Mouse (Mus musculus): ENCODE measurements around the gene Scml4.

The Scml4 gene

DNA sequence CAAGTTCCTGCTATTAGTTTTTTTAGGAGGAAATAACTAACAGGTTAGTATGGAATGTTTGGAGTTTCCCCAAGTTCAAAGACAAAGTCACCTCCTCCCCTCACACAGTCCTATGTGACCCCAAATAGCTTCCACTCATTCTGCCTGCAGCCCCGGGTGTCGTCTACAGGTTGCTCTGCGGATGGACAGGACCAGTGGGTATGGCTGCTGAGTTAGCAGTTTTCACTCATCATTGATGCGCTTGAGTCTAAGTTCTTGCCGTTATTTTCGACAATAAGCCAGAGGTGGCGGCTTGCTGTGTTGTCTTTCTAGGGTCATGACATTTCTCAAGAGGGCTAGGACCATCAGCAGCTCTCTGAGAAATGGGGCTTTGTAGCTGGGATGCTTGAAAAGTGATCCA lies 1.3 kb downstream of the Scml4 start:
- DNase-seq (ENCODE audit: low spot score in 2 of 2), result peak; percentile 19 to 38

DNA sequence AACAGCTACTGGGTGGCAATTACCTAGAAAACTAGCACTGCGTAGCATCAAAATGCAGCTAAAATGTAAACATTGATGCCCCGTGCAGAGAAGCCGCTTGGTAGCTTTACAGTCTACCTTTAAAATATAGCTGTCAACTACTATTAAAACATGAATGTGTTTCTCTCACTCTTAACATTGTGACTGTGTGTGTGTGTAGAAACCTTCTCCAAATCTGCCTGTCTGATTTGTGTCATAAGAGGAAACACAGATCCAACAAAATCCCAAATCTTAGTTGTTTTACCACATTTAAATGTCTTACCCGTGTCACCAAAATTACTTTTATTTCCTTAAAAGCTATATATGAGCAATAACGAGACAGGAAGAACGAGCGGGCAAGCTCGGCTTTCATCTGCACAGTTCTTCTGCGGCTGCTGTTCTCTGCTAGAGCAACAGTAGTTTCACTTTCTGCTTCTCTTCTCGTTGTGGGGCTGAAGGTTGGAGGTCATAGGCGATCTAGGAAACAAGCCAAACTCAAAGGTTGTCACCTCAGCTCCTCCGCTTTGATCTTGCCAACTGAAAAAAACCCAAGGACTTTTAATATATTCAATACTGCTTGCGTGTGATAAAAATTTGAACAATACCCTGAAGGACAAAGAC lies 2.1 kb downstream of the Scml4 start:
- DNase-seq (ENCODE audit: low spot score in 2 of 2), result peak; percentile 79 to 80

DNA sequence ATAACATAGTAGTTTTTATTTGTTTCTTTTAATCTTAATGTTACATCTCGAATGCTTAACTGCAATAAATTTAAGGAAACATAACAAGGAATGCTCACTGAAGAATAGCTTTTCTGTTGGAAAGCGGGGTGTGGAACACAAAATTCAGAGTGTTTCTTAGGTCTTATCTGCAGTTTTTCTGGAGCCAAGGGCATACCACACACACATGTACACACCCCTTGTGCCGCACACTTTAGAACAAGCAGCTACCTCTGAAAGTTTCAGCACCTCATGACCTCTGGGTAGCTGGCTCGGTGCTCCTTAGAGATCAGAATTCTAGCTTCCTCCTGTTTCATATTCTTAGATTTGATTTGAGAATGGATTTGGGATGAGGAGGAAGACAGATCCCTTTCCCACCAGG lies 2.6 kb downstream of the Scml4 start:
- DNase-seq (ENCODE audit: low spot score in 2 of 2), result no peak

DNA sequence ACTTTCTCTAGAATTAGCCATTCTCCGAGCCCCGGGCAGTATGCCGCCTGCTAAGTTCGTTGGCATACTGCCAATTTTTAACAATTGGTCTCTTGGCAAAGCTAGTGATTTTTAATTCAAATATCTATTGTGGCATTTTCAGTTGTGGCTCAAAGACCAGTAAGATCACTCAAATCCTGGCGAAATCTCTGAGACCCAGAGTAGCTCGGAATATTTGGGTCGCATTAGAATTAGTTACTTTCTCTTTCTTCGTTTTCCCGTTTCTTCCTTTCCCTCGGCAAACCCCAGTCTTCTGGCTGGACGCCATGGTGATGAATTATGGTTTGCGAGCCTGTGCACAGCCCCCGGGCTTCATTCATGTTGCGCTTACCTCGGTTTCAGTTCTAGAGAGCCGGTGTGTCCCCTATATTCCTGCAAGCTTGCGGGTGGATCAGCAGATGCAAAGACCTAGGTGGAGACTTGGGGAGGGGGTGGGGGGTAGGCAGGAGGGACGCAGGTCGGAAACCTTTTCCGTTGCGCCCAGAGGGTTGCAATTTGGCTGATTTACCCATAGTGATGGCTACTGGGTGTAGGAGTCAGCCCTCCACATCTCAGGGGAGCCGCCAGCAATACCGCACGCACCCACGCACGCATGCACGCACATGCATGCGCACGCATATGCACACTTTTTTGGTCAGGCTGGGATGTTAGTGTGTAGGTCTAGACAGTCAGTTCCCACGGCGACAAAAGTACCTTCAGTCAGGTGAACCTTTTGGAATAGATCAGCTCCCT lies 3.6 kb downstream of the Scml4 start:
- DNase-seq (ENCODE audit: low spot score in 2 of 2), result no peak

DNA sequence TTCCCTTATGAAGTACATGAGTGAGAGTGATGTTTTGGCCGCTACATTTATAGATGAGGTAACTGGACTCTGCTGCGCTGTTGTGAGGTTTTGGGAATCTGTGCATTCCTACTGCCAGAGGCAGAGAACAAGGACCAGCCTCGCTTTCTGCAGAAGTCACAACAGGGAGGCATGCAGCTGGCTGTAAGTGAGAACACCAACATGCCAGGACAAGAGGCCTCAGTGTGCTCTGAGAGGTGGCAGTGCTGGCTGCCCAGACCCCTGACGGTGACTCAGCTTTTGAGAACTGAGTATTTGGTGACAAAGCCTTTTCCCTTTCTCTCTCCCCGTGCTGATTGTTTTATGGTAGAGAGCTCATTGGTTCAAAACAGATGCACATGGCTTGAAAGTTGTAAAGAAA lies 4.5 kb downstream of the Scml4 start:
- DNase-seq (ENCODE audit: low spot score in 2 of 2), result no peak

DNA sequence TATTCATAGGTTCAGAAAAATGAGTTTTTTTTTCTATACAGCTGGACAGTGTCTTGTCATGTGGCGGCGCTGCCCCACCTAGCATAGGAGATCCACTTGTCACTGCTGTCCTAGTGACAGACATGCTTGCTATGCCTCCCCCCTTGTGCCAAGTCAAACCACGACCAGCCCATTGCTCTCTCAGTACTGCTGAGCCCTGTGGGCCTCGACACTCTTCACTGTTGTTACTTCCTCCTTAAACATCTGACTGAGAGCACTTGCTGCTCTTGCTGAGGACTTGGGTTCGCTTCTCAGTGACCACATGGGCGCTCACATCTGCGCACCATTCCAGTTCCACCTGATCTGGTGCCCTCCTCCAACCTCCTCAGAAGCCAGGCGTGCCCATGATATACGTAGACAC lies 8.2 kb downstream of the Scml4 start:
- DNase-seq (ENCODE audit: low spot score in 2 of 2), result peak; percentile 30 to 38

DNA sequence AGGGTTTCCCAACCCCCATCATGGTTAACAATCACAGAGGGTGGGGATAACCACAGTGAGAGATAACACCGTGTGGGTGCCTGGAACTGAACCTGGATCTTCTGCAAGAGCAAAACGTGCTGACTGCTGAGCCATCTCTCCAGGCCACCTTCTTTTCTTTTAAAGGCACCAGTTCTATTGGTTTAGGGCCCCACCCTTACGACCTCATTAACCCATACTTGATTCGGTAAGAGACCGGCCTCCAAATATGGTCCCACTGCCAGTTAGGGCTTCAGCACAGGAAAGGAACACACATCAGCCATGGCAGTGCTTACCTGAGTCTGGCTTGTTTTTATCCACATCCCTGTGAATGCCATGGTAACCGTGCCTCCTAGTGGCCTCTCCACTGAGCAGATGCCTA lies 9.3 kb downstream of the Scml4 start:
- DNase-seq (ENCODE audit: low spot score in 2 of 2), result no peak

DNA sequence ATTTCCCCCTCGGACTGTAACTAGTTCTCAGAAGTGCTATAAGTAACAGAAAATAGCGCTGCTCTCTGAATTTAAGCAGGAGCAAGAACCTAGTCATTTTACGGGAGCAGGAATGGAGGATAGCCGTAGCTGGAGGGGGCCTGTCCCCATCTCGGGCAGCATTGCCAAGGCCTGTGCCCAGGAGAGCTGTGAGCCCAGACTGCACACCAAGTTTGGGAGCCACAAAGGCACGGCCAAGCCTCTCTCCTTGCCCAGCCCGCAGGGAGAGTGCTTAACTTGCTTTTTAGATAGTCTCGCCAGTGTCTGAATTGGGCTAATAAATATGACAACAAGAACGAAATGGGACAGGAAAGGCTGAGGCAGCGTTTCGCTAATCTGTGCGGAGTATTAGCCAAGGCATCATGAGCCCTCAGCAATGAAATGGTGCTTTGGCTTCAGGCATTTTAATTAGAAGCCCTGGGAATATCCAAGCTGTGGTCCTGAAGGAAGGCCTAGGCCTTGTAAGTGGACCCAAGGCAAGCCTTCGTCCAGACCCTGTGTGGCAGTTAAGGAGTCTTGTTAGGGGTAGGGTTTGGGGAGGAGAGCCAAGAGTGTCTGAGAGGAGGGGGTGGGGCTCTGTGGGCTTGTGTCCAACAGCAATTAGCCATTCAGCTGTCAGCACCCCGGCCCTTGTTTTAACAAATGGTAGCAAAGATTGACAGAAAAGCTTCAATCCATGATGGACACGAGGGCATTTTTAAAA lies 12.3 kb downstream of the Scml4 start:
- no peak for DNase-seq (ENCODE audit: low spot score in 2 of 2)

DNA sequence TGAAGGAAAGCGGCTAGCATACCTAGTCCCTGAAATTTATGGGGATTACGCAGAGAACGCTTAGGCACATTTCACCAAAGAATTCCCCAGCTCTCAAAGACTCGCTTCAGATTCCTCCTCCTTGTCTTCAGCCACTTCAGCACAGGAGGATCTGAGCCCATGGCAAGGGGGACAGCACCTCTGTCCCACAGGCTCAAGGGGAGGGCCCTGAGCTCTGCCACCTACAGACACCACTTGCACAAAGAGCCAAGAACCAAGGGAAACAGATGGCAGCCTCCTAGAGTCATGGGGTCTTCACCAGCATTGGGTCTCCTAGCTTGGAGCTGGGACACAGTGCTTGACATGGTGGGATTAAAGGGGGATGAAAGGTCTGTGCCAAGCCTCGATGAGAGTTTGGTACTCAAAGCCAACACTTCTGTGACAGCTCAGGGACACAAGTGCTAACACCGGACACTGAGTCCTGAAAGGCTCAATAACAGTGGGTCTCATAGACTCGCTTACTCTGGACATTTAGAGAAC lies 13.0 kb downstream of the Scml4 start:
- DNase-seq (ENCODE audit: low spot score in 2 of 2), result no peak

DNA sequence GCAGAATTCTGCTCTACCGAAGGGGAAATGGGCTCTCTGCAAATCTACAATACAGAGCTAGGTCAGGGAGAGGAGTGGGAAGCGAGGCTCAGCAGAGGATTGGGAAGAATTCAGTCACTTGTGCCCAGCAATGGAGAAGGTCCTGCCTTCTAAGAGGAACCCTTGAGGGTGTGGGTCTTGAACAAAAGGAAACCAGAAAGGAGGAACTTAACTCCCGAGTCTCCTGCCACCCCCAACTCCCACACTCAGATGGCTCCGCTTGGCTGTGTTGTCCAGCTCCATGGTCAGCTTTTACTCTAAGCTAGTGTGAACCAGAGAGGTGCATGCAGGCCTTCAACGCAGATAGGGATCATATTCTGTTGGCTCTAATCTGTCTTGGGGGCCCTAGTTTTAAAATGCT lies 16.0 kb downstream of the Scml4 start:
- DNase-seq (ENCODE audit: low spot score in 2 of 2), result no peak

DNA sequence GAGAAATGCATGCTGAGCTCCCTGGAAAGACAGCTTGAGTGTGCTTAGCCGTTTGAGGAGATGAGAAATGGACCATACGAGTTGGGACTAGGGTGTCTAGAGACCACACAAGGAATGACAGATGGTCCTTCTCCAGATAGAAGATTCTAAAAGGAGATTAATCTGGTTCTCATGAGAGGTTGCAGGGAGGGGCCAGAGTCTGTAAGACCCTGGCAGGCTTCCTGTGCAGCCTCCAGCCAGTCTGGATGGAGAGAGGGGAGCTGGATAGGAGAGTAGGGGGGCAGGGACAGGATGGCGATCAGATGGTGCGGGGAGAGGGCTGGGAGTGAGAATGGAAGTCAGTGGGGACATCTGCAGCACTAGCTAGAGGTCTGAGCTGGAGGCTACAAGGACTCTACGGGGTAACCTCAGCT lies 19.1 kb downstream of the Scml4 start:
- DNase-seq (ENCODE audit: low spot score in 2 of 2), result no peak

DNA sequence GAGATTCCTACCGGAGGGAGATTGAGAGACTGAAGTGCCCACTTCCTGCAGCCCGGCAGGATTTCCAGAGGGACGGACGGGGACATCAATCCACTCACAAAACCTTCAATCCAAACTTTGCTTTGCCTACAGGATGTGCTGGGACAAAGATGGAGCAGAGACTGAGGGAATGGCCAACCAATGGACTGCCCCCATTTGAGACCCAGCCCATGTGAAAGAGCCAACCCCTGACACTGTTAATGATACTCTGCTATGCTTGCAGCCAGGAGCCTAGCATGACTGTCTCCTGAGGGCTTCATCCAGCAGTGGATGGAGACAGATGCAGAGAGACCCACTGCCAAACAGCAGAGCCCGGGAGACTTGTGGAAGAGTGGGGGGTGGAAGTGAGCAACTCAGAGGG lies 19.5 kb downstream of the Scml4 start:
- no peak for DNase-seq (ENCODE audit: low spot score in 2 of 2)

DNA sequence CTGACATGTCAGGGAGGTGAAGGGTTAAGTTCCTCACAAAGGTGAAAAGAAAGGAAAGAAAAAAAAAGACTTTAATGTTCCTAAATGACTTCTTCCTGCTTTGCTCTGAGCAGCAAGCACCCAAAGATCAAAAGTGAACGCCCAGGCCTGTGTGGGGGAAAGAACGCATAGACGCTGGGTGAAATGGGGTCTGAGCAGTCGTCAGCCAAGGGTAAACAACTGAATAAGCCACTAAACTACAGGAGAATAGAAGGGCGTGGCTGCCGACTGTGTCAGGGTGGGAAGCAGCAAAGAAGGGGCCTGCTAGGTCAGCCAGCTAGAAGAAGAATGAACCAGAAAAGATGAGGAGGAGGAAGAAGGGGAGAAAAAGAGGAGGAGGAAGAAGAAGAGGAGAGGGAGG lies 26.9 kb downstream of the Scml4 start:
- peak in 1 of 2 experiments; percentile 32 for DNase-seq (ENCODE audit: low spot score in 2 of 2)

DNA sequence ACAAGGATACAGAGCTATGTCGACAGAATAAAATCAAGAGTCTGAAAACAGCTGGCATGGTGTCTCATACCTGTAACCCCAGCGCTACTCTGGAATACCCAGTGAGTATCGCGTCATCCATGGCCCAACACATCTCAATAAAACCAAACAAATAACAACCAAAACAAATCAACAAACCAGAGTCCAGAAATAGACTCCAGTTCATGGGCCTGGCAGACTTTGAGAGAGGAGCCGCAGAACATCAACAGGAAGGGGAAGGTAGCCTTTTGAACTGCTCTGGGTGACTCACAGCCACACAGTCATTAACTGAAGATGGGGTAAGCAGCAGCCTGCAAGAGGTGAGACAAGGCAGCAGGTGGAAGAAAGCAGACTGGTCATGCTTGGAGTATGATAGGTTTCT lies 28.1 kb downstream of the Scml4 start:
- DNase-seq (ENCODE audit: low spot score in 2 of 2), result peak in 1 of 2 experiments; percentile 53

DNA sequence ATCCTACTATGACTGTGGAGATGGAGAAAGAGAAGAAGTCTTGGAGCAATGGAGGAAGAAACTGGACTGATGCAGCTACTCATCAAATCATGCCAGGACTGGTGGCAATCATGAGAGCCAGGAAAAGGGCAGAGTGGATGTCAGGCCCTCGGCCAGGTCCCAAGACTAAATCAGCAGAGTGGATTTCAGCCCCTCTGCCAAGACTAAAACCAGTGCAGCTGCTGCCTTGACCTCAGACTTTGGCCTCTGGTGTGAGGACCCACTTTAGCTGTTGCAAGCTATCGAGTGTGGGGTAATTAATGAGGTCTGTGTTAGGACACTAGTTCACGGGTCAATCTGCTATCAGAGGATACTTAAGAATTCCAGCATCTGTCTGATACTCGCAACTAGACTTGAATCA lies 30.2 kb downstream of the Scml4 start:
- no peak for DNase-seq (ENCODE audit: low spot score in 2 of 2)

DNA sequence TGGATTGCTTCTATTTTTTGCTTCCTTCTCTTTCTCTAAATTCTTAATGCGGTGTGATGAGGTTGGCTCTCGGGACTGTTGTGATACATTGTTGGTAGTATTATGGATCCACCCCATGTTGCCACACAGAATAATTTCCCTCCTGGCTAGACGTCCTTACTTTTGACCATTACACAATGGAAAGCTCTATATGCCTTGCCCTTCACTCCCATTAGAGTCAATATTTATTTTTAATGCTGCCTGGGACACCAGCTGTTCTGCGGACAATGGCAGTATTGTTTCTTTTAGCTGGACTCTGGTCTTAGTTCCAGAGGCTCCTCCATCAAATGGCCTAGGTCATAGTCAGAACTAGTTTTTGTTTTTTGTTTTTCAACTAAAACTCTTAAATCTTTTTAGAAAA lies 32.1 kb downstream of the Scml4 start:
- no peak for DNase-seq (ENCODE audit: low spot score in 2 of 2)

DNA sequence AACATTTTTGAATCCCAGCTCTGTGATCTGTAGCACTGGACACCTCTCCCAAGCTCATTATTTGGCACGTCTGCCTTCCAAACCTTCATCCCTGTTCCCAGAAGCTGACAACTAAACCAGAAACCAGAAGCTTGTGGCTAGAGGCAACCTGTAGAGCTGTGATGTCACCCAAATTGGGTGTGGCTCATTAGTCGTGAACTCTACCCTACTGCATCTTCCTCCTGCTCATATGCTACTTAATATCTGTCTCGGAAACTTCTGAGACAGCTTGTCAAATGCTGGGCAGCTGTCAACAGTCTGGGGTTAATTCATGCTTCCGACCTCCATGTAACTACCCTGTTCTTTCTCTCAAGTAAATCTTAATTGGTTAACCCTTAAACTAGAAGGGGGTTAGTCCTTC lies 32.8 kb downstream of the Scml4 start:
- no peak for DNase-seq (ENCODE audit: low spot score in 2 of 2)

DNA sequence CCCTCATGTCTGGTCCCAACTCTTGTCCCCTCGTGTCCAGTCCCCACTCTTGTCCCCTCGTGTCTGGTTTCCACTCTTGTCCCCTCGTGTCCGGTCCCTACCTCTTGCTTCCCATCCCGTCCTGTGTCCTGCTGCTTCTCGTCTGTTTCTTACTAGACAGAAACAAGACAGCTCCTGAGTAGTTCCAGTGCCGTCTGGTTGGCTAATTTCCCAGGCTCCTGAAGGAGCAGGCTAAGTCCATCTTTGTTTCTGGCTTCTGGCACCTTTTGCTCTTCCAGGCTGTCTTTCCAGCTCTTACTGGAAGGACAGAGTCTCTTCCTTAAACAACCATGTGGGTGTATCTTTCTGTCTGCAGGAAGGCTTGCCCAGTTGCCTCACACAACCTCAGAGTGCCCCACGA lies 33.7 kb downstream of the Scml4 start:
- DNase-seq (ENCODE audit: low spot score in 2 of 2), result no peak

DNA sequence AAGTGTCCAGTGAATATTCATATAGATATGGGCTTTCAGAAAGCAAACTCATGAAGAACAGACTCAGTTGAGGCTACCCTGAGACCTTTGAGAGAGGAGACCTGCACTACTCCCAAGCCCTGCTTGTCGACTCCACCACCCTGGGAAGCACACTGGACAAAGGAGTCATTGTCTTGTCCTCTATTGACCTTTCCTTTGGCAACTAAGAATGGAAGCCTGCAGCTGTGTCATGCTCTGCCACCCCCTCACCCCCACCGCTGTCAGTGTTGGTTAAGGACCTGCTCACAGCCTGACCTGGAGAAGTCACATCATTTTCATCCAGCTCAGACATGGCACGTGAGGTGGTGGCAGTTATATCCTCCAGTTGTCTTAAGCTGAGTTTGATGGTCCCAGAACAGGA lies 34.1 kb downstream of the Scml4 start:
- DNase-seq (ENCODE audit: low spot score in 2 of 2), result no peak

DNA sequence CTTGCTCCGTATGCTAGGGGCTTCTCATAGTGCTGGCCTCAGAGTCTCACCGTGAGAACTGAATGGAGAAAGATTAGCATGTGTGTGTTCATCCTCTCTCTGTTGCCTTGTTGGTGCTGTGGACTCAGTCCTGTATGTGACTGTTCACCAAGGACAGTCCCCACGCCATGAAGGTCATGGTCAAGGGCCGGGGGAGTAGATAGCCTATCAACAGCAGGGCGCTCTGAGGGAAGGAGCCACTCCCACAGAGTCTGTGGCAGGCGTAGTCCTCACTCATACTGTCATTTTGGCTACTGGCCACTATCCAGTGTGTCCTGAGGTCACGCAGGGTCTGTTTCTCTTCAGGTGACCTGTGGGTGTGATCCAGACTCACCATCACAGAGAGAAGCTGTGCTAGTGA lies 34.5 kb downstream of the Scml4 start:
- DNase-seq (ENCODE audit: low spot score in 2 of 2), result no peak

DNA sequence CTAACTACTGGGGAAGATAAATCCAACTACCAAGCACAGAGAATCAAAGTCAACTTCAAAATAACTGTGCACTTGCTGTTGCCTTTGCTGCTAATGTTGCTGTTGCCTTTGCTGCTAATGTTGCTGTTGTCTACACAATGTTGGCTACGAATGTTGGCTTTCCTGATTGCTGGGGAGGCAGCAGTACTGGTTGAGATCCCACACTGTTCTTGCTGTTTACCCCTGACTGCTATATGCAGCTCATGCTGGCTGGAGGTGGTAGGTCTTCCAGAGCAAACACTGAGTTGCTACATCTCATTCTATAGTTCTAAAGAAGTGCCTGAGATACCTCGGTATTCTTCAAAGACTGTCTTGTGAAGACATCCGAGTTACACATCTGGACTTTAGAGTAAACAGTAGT lies 36.5 kb downstream of the Scml4 start:
- no peak for DNase-seq (ENCODE audit: low spot score in 2 of 2)

DNA sequence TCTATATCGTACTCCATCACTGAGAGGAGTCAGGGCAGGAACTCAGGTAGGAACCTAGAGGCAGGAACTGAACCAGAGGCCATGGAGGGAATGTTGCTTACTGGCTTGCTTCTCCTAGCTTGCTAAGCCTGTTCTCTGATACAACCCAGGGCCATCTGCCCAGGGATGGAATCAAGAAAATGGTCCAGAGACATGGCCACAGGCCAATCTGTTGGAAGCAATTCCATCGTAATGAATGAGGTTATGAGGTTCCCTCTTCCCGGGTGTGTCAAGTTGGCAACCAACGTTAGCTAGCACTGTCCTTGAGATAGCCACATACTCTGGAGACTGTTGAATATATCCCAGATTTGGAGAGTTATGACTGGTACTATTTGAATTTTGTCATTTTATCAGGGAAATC lies 37.0 kb downstream of the Scml4 start:
- no peak for DNase-seq (ENCODE audit: low spot score in 2 of 2)

DNA sequence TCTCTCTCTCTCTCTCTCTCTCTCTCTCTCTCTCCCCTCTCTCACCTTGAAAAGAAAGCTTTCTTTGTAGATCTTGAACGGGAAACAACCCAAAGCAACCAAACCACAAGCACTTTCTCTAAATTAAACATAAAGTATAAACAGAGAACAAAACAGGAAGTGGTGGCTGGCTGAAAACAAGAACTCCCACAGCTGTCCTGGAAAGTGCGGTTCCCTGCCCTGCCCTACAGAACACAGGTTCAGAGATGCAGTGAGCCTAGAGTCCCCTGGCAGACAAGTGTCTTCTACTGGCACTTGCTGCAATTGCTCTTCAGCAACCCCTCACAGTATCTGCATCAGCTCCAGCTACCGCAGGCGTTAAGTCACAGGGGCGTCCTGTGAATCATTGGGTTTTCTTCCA lies 37.5 kb downstream of the Scml4 start:
- peak; percentile 84 to 87 for DNase-seq (ENCODE audit: low spot score in 2 of 2)
